In genomic region chr7:63815531-63815930, GRCm38 (mm10) we compare ENCODE assay signal across 18 mouse cellular contexts.
DNase-seq lines count a peak whose midpoint lies in the region; ATAC-seq and TF ChIP-seq lines count a peak whose summit lies in the region.
"Had no signal": no experiment of that assay in that cellular context is flagged by ENCODE, and none has a peak within 500 bp of the region (broad histone marks: within the 10 kb centered on the region; RNA-seq: fewer than 3 reads in every experiment).

No protein-coding gene starts in this region.

- H3ac ChIP-seq in myocyte (ENCODE audit: control insufficient read depth, insufficient read length), result no peak overlapping the region

- no peaks in the 10 kb centered on the region for H3K4me1 ChIP-seq in lung, embryonic 16.5 days (replicated peaks; ENCODE audit: control insufficient read depth, insufficient read depth, low read length)
- no peaks in the 10 kb centered on the region for H3K4me1 ChIP-seq in intestine, postnatal 0 days (replicated peaks; ENCODE audit: control insufficient read depth, insufficient read depth, low read length)
- H3K4me1 ChIP-seq: midbrain, embryonic 13.5 days; neural tube, embryonic 15.5 days; stomach, embryonic 15.5 days had no signal

- H3K79me2 ChIP-seq in myocyte (ENCODE audit: control insufficient read depth, insufficient read depth), result no peaks in the 10 kb centered on the region

- no peaks in the 10 kb centered on the region for H3K36me3 ChIP-seq in lung, embryonic 16.5 days (ENCODE audit: control insufficient read depth, insufficient read depth, low read length)
- H3K36me3 ChIP-seq in myocyte (ENCODE audit: control insufficient read depth, insufficient read depth), result no peaks in the 10 kb centered on the region
- no peaks in the 10 kb centered on the region for H3K36me3 ChIP-seq in intestine, postnatal 0 days (ENCODE audit: control insufficient read depth, insufficient read depth)
- H3K36me3 ChIP-seq: forebrain, embryonic 12.5 days; kidney, embryonic 15.5 days; midbrain, embryonic 13.5 days; neural tube, embryonic 15.5 days; stomach, embryonic 15.5 days had no signal

- no peak overlapping the region for H3K4me2 ChIP-seq in lung, embryonic 16.5 days (ENCODE audit: low read depth, low read length)
- H3K4me2 ChIP-seq in myocyte (ENCODE audit: low read depth), result peak overlapping the region; percentile 64
- no peak overlapping the region for H3K4me2 ChIP-seq in intestine, postnatal 0 days (replicated peaks; ENCODE audit: low read depth)
- H3K4me2 ChIP-seq: forebrain, embryonic 12.5 days; hindbrain, embryonic 14.5 days; kidney, embryonic 15.5 days; liver, embryonic 11.5 days; midbrain, embryonic 13.5 days; neural tube, embryonic 15.5 days; stomach, embryonic 15.5 days had no signal

- WGBS in lung, embryonic 16.5 days, result 86% methylated on average over 9 of the region's 9 CpGs
- 89% methylated on average over 9 of the region's 9 CpGs for WGBS in intestine, postnatal 0 days

- TF ChIP-seq POLR2A in myocyte (IDR thresholded peaks at IDR 0.05; ENCODE audit: insufficient read length, low read depth), result no peak

- no peaks in the 10 kb centered on the region for H3K9me3 ChIP-seq in lung, embryonic 16.5 days (ENCODE audit: control insufficient read depth, low read length)
- no peaks in the 10 kb centered on the region for H3K9me3 ChIP-seq in intestine, postnatal 0 days (ENCODE audit: control insufficient read depth)
- H3K9me3 ChIP-seq: forebrain, embryonic 12.5 days; kidney, embryonic 15.5 days; midbrain, embryonic 13.5 days; neural tube, embryonic 15.5 days; stomach, embryonic 15.5 days had no signal

- TF ChIP-seq CTCF in intestine, postnatal 0 days (IDR thresholded peaks at IDR 0.05; ENCODE audit: low read depth), result no peak

- peak overlapping the region; percentile 19; the same call in 1 of the 2 replicates for H3K27ac ChIP-seq in lung, embryonic 16.5 days (ENCODE audit: low read length)
- no peak overlapping the region for H3K27ac ChIP-seq in intestine, postnatal 0 days (ENCODE audit: low read depth, low read length)
- H3K27ac ChIP-seq: forebrain, embryonic 12.5 days; hindbrain, embryonic 14.5 days; midbrain, embryonic 13.5 days; stomach, embryonic 15.5 days had no signal

- no peaks in the 10 kb centered on the region for H3K27me3 ChIP-seq in lung, embryonic 16.5 days (ENCODE audit: control insufficient read depth, insufficient read depth, low read depth, low read length)
- no peaks in the 10 kb centered on the region for H3K27me3 ChIP-seq in myocyte (ENCODE audit: control insufficient read depth, insufficient read depth, insufficient read length)
- no peaks in the 10 kb centered on the region for H3K27me3 ChIP-seq in intestine, postnatal 0 days (replicated peaks; ENCODE audit: control insufficient read depth, insufficient read depth, low read length)
- H3K27me3 ChIP-seq: forebrain, embryonic 12.5 days; kidney, embryonic 15.5 days; midbrain, embryonic 13.5 days; neural tube, embryonic 15.5 days; Patski; stomach, embryonic 15.5 days had no signal

- no peak overlapping the region for H3K9ac ChIP-seq in lung, embryonic 16.5 days (ENCODE audit: low read length)
- H3K9ac ChIP-seq in intestine, postnatal 0 days (ENCODE audit: low read depth, low read length), result no peak overlapping the region
- H3K9ac ChIP-seq: forebrain, embryonic 12.5 days; hindbrain, embryonic 14.5 days; kidney, embryonic 15.5 days; midbrain, embryonic 13.5 days; neural tube, embryonic 15.5 days; stomach, embryonic 15.5 days had no signal

- no peak overlapping the region for H3K4me3 ChIP-seq in lung, embryonic 16.5 days (ENCODE audit: low read length)
- no peak overlapping the region for H3K4me3 ChIP-seq in myocyte
- H3K4me3 ChIP-seq in intestine, postnatal 0 days (ENCODE audit: low read depth, low read length), result no peak overlapping the region
- H3K4me3 ChIP-seq: forebrain, embryonic 12.5 days; kidney, embryonic 15.5 days; midbrain, embryonic 13.5 days; neural tube, embryonic 15.5 days; stomach, embryonic 15.5 days had no signal

- no peak for ATAC-seq in lung, embryonic 16.5 days (ENCODE audit: low read depth)
- peak; percentile 26 for ATAC-seq in activated CD4-positive, CD25-positive, alpha-beta regulatory T cell, adult 4 months
- no peak for ATAC-seq in intestine, postnatal 0 days
- ATAC-seq: intestine, embryonic 16.5 days had no signal

- DNase-seq in lung, postnatal 36 days, result no peak
- DNase-seq in CD4-positive, CD25-positive, alpha-beta regulatory T cell, adult 2 months (ENCODE audit: low read depth, low spot score), result peak; percentile 64
- DNase-seq in urinary bladder, postnatal 25 days (ENCODE audit: low spot score), result no peak
- DNase-seq: cerebellum, postnatal 14 days; gastrocnemius, postnatal 10 days had no signal

TF ChIP-seq in myocyte, 11 proteins besides CTCF, POLR2A, EP300 and RAD21:
- TF ChIP-seq TCF12 (IDR thresholded peaks at IDR 0.05; ENCODE audit: insufficient read depth, poor library complexity, severe bottlenecking), result no peak
- TF ChIP-seq REST (IDR thresholded peaks at IDR 0.05; ENCODE audit: insufficient read depth, insufficient read length), result no peak
- TF ChIP-seq MAX (IDR thresholded peaks at IDR 0.05; ENCODE audit: low read depth), result no peak
- TF ChIP-seq POLR2AphosphoS2 (IDR thresholded peaks at IDR 0.05; ENCODE audit: insufficient read length, low read depth), result no peak
- TF ChIP-seq E2F4 (IDR thresholded peaks at IDR 0.05; ENCODE audit: insufficient read depth), result no peak
- no peak for TF ChIP-seq SRF (IDR thresholded peaks at IDR 0.05; ENCODE audit: control insufficient read depth, insufficient read length, low read depth)
- no peak for TF ChIP-seq CEBPB (IDR thresholded peaks at IDR 0.05; ENCODE audit: insufficient read depth, poor library complexity, severe bottlenecking)
- TF ChIP-seq USF1 (IDR thresholded peaks at IDR 0.05; ENCODE audit: low read depth), result no peak
- no peak for TF ChIP-seq MYOD1 (IDR thresholded peaks at IDR 0.05; ENCODE audit: control insufficient read depth in 1 of 3, insufficient read length in 2 of 3, low read depth in 2 of 3)
- TF ChIP-seq MYOG (IDR thresholded peaks at IDR 0.05; ENCODE audit: control insufficient read depth in 1 of 3, insufficient read depth in 1 of 3, insufficient read length in 2 of 3, low read depth in 2 of 3), result no peak
- no peak for TF ChIP-seq TCF3 (IDR thresholded peaks at IDR 0.05; ENCODE audit: insufficient read length, low read depth)
